Mouse (Mus musculus): ENCODE measurements around the gene Ackr2.

DNA sequence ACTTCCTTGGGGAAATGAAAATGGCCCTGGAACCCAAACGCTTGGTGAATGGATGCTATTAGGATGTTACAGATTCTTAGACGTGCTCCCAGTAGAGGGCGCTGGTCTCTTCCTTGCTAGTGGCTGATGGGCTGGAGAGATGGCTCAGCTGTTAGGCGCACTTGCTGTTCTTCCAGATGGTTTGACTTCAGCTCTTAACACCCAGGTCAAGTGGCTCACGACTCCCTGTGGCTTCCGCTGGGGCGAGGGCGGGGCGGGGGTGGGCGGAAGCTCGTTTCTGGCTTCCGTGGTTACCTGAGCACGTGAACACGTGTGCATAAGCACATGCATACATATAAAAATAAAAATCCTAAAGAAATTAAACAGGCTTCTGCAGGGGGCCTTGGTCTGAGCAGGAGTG lies 17.3 kb upstream of the Ackr2 start:
- TF ChIP-seq POLR2A (IDR thresholded peaks at IDR 0.05; ENCODE audit: control insufficient read depth, low read depth, low read length) = no peak
- TF ChIP-seq CTCF (IDR thresholded peaks at IDR 0.05; ENCODE audit: control insufficient read depth, insufficient read depth, insufficient replicate concordance, low read depth, low read length) = peak; percentile 73; the same call in 1 of the 2 replicates
